In the genomic region with DNA sequence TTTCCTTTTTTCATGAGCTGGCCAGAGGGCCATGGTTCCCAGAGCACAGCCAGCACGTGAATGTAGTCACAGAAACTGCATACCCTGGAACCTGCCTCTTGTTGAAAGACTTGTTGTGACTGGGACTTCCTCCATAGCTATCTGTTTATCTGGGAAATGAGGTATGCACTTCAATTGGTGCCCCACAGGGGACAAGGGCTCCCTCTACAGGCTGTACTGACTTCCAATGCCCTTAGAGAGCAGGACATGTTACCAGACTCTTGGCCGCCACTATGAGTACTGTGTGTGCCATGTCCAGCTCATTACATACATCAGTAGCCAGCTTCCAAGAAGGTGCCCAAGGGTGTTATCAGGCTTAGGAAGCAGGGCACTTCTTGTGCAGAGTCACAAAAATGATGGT, we compare ENCODE assay signal across 9 mouse cellular contexts. TPM values are rescaled to one million over a fixed set of nuclear protein-coding genes. Genes with fewer than 3 reads are reported as not detected.
DNase-seq lines count a peak whose midpoint lies in the region; ATAC-seq and TF ChIP-seq lines count a peak whose summit lies in the region.
"Had no signal": no experiment of that assay in that cellular context is flagged by ENCODE, and none has a peak within 500 bp of the region (broad histone marks: within the 10 kb centered on the region; RNA-seq: fewer than 3 reads in every experiment).

No protein-coding gene starts in this region.

- no peak overlapping the region for H3K4me3 ChIP-seq in kidney, embryonic 14.5 days (ENCODE audit: low read length)
- no peak overlapping the region for H3K4me3 ChIP-seq in C2C12 (ENCODE audit: insufficient read depth, poor library complexity, severe bottlenecking)
- no peak overlapping the region for H3K4me3 ChIP-seq in midbrain, embryonic 13.5 days (replicated peaks)
- H3K4me3 ChIP-seq in midbrain, embryonic 11.5 days (ENCODE audit: low read depth, low read length) = no peak overlapping the region
- H3K4me3 ChIP-seq: myocyte had no signal

- intact Hi-C loops in left cerebral cortex, postnatal 4 days (cut with DNase I) = no loop called here

- H3K9me3 ChIP-seq in kidney, embryonic 14.5 days (ENCODE audit: control insufficient read depth, low read length) = no peaks in the 10 kb centered on the region
- no peaks in the 10 kb centered on the region for H3K9me3 ChIP-seq in midbrain, embryonic 13.5 days
- no peaks in the 10 kb centered on the region for H3K9me3 ChIP-seq in midbrain, embryonic 11.5 days (ENCODE audit: control insufficient read depth, low read length)

- no peak for ATAC-seq in kidney, embryonic 14.5 days (ENCODE audit: low FRiP score, low TSS enrichment)
- no peak for ATAC-seq in midbrain, embryonic 13.5 days
- no peak for ATAC-seq in midbrain, embryonic 11.5 days (ENCODE audit: low FRiP score)

- H3K27me3 ChIP-seq in kidney, embryonic 14.5 days (ENCODE audit: control insufficient read depth, insufficient read depth, low read length) = no peaks in the 10 kb centered on the region
- H3K27me3 ChIP-seq in C2C12 (ENCODE audit: control insufficient read depth, insufficient read depth, insufficient read length) = no peaks in the 10 kb centered on the region
- H3K27me3 ChIP-seq in midbrain, embryonic 13.5 days = no peaks in the 10 kb centered on the region
- no peaks in the 10 kb centered on the region for H3K27me3 ChIP-seq in midbrain, embryonic 11.5 days (ENCODE audit: control insufficient read depth, insufficient read depth, low read length)

- WGBS in kidney, embryonic 14.5 days = 89% methylated on average over 2 of the region's 2 CpGs
- WGBS in midbrain, embryonic 13.5 days = 92% methylated on average over 2 of the region's 2 CpGs
- WGBS in midbrain, embryonic 11.5 days = 81% methylated on average over 2 of the region's 2 CpGs

- H3K4me1 ChIP-seq in kidney, embryonic 14.5 days (ENCODE audit: control insufficient read depth, insufficient read depth, low read length) = no peaks in the 10 kb centered on the region
- no peaks in the 10 kb centered on the region for H3K4me1 ChIP-seq in midbrain, embryonic 13.5 days (replicated peaks)
- H3K4me1 ChIP-seq in midbrain, embryonic 11.5 days (ENCODE audit: control insufficient read depth, insufficient read depth, low read length) = no peaks in the 10 kb centered on the region

- TF ChIP-seq CTCF in C2C12 (IDR thresholded peaks at IDR 0.05; ENCODE audit: control insufficient read depth, insufficient read depth, insufficient read length) = peak; percentile 14

- H3K79me3 ChIP-seq in C2C12 (ENCODE audit: low read depth) = no peaks in the 10 kb centered on the region

- H3ac ChIP-seq in C2C12 (ENCODE audit: control insufficient read depth, insufficient read length, low read depth) = no peak overlapping the region

- no peak overlapping the region for H3K9ac ChIP-seq in kidney, embryonic 14.5 days (ENCODE audit: low read depth, low read length)
- no peak overlapping the region for H3K9ac ChIP-seq in midbrain, embryonic 13.5 days (replicated peaks)
- H3K9ac ChIP-seq in midbrain, embryonic 11.5 days (ENCODE audit: low read length) = no peak overlapping the region

- H3K4me2 ChIP-seq in kidney, embryonic 14.5 days (replicated peaks; ENCODE audit: low read depth, low read length) = no peak overlapping the region
- H3K4me2 ChIP-seq in midbrain, embryonic 13.5 days (replicated peaks) = no peak overlapping the region
- no peak overlapping the region for H3K4me2 ChIP-seq in midbrain, embryonic 11.5 days

- peaks cover 85% of the 10 kb centered on the region for H3K36me3 ChIP-seq in kidney, embryonic 14.5 days (ENCODE audit: control insufficient read depth, insufficient read depth, low read length)
- H3K36me3 ChIP-seq in C2C12 (ENCODE audit: control insufficient read depth, insufficient read depth) = peaks cover 84% of the 10 kb centered on the region
- peaks cover 93% of the 10 kb centered on the region for H3K36me3 ChIP-seq in midbrain, embryonic 13.5 days
- H3K36me3 ChIP-seq in midbrain, embryonic 11.5 days (ENCODE audit: control insufficient read depth, insufficient read depth, low read length) = peaks cover 25% of the 10 kb centered on the region

- peak; percentile 43 for DNase-seq in kidney, adult 18-20 months
- peak; percentile 56 for DNase-seq in ZHBTc4 (ENCODE audit: low read depth, low spot score)
- DNase-seq in left cerebral cortex, postnatal 4 days = peak; percentile 32
- no peak for DNase-seq in testis, postnatal 10 days (ENCODE audit: low spot score)
- no peak for DNase-seq in midbrain, embryonic 11.5 days (ENCODE audit: low spot score, missing footprints)

- H3K27ac ChIP-seq in kidney, embryonic 14.5 days (ENCODE audit: low read depth, low read length) = no peak overlapping the region
- no peak overlapping the region for H3K27ac ChIP-seq in midbrain, embryonic 13.5 days
- H3K27ac ChIP-seq in midbrain, embryonic 11.5 days (ENCODE audit: low read depth, low read length) = no peak overlapping the region

- H3K79me2 ChIP-seq in C2C12 (ENCODE audit: control insufficient read depth, insufficient read depth) = no peaks in the 10 kb centered on the region

TF ChIP-seq in C2C12, 6 proteins besides CTCF, POLR2A, EP300 and RAD21:
- TF ChIP-seq CEBPB (IDR thresholded peaks at IDR 0.05; ENCODE audit: low read depth) = no peak
- TF ChIP-seq MAX (IDR thresholded peaks at IDR 0.05) = no peak
- TF ChIP-seq USF1 (IDR thresholded peaks at IDR 0.05; ENCODE audit: low read depth) = no peak
- TF ChIP-seq MYOD1 (IDR thresholded peaks at IDR 0.05; ENCODE audit: control insufficient read depth, insufficient read length, low read depth) = no peak
- no peak for TF ChIP-seq MYOG (IDR thresholded peaks at IDR 0.05; ENCODE audit: control insufficient read depth, extremely low read depth, insufficient read length)
- TF ChIP-seq FOSL1 (IDR thresholded peaks at IDR 0.05; ENCODE audit: insufficient read depth, low read length, poor library complexity, severe bottlenecking) = no peak

RNA-seq across cellular contexts. Expression of a gene that starts 10.3 kb away (rescaled TPM):
- 0.07 and 0.18 TPM in 2 replicates for polyA plus RNA-seq in kidney, embryonic 14.5 days (2014; fragmentation: Nextera tagmentation; extraction: Ambion mirVana)
- polyA plus RNA-seq in C2C12 (2012; fragmentation: generic; extraction: Trizol) = 0.29 TPM
- total RNA-seq in left cerebral cortex, postnatal 4 days (2021) = 10 to 100 TPM; 49.0 to 59.4 TPM
- polyA plus RNA-seq in midbrain, embryonic 13.5 days (2015; fragmentation: Nextera tagmentation; extraction: Ambion mirVana) = 3.5 and 5.7 TPM in 2 replicates
- 0.07 and 0.10 TPM in 2 replicates for polyA plus RNA-seq in midbrain, embryonic 11.5 days (2014; fragmentation: Nextera tagmentation; extraction: Ambion mirVana)

RNA-seq across cellular contexts. Expression of a gene that starts 16.5 kb away (rescaled TPM):
- 59.6 and 81.1 TPM in 2 replicates for polyA plus RNA-seq in kidney, embryonic 14.5 days (2014; fragmentation: Nextera tagmentation; extraction: Ambion mirVana)
- 58.9 TPM for polyA plus RNA-seq in C2C12 (2012; fragmentation: generic; extraction: Trizol)
- total RNA-seq in left cerebral cortex, postnatal 4 days (2021) = 10 to 100 TPM; 85.9 to 87.1 TPM
- polyA plus RNA-seq in midbrain, embryonic 13.5 days (2015; fragmentation: Nextera tagmentation; extraction: Ambion mirVana) = 67.2 and 75.9 TPM in 2 replicates
- polyA plus RNA-seq in midbrain, embryonic 11.5 days (2014; fragmentation: Nextera tagmentation; extraction: Ambion mirVana) = 49.2 and 51.2 TPM in 2 replicates

RNA-seq across cellular contexts. Expression of a gene that starts 16.8 kb away (rescaled TPM):
- polyA plus RNA-seq in kidney, embryonic 14.5 days (2014; fragmentation: Nextera tagmentation; extraction: Ambion mirVana) = 229 and 294 TPM in 2 replicates
- 94.2 TPM for polyA plus RNA-seq in C2C12 (2012; fragmentation: generic; extraction: Trizol)
- total RNA-seq in left cerebral cortex, postnatal 4 days (2021) = 10 to 100 TPM; 77.1 to 79.5 TPM
- polyA plus RNA-seq in midbrain, embryonic 13.5 days (2015; fragmentation: Nextera tagmentation; extraction: Ambion mirVana) = 190 and 193 TPM in 2 replicates
- 158 and 159 TPM in 2 replicates for polyA plus RNA-seq in midbrain, embryonic 11.5 days (2014; fragmentation: Nextera tagmentation; extraction: Ambion mirVana)

RNA-seq across cellular contexts. Expression of a gene that starts 17.2 kb away (rescaled TPM):
- polyA plus RNA-seq in kidney, embryonic 14.5 days (2014; fragmentation: Nextera tagmentation; extraction: Ambion mirVana) = 3.3 and 7.5 TPM in 2 replicates
- polyA plus RNA-seq in C2C12 (2012; fragmentation: generic; extraction: Trizol) = 5.7 TPM
- total RNA-seq in left cerebral cortex, postnatal 4 days (2021) = 1 to 10 TPM; 1.8 to 2.9 TPM
- 3.2 and 6.8 TPM in 2 replicates for polyA plus RNA-seq in midbrain, embryonic 13.5 days (2015; fragmentation: Nextera tagmentation; extraction: Ambion mirVana)
- 1.4 and 2.2 TPM in 2 replicates for polyA plus RNA-seq in midbrain, embryonic 11.5 days (2014; fragmentation: Nextera tagmentation; extraction: Ambion mirVana)

RNA-seq across cellular contexts. Expression of a gene that starts 25.6 kb away (rescaled TPM):
- polyA plus RNA-seq in kidney, embryonic 14.5 days (2014; fragmentation: Nextera tagmentation; extraction: Ambion mirVana) = 0.23 and 0.29 TPM in 2 replicates
- 0.15 TPM for polyA plus RNA-seq in C2C12 (2012; fragmentation: generic; extraction: Trizol)
- not detected for total RNA-seq in left cerebral cortex, postnatal 4 days (2021)
- polyA plus RNA-seq in midbrain, embryonic 13.5 days (2015; fragmentation: Nextera tagmentation; extraction: Ambion mirVana) = 0.24 and 0.47 TPM in 2 replicates
- 0.25 and 0.28 TPM in 2 replicates for polyA plus RNA-seq in midbrain, embryonic 11.5 days (2014; fragmentation: Nextera tagmentation; extraction: Ambion mirVana)

Comparison
In these comparisons a context has a peak if more than half of its experiments do, and no peak if none do; other contexts are left out.
1. DNase-seq: peak in kidney, adult 18-20 months (single experiment), ZHBTc4 (single experiment) and left cerebral cortex, postnatal 4 days (single experiment); none in testis, postnatal 10 days (single experiment) and midbrain, embryonic 11.5 days (single experiment).